Mouse (Mus musculus) stomach, postnatal 0 days (tissue): ENCODE data around the gene Dnaic1. TPM values are rescaled to one million over a fixed set of nuclear protein-coding genes. Genes with fewer than 3 reads are reported as not detected.
A peak's percentile ranks its signal among the peaks of the same experiment; 100 is the strongest.

Experiments used
- ATAC-seq: fragments of 200-750 bp; cut with Nextera tagmentation; 2 replicates; pipeline ENCODE4 v1.8.0; 2017; ENCODE audit not compliant: low FRiP score, low TSS enrichment
- DNase-seq: peaks from one replicate; pipeline ENCODE4 v3.0.0-alpha.2; 2016; ENCODE audit warnings: low spot score
- H3K27ac ChIP-seq: fragments of 300-500 bp; sonication (generic); replicated peaks from 2 replicates; pipeline ENCODE4 v1.5.1; 2014; ENCODE audit warnings: mild to moderate bottlenecking, control low read depth
- H3K27me3 ChIP-seq: fragments of 300-500 bp; sonication (generic); 2 replicates; pipeline ENCODE4 v1.6.1; 2014; ENCODE audit warnings: low read length; ENCODE audit not compliant: control insufficient read depth, insufficient read depth
- H3K36me3 ChIP-seq: fragments of 300-500 bp; sonication (generic); 2 replicates; pipeline ENCODE4 v1.6.1; 2014; ENCODE audit warnings: low read length, mixed read lengths; ENCODE audit not compliant: control insufficient read depth, insufficient read depth
- H3K4me1 ChIP-seq: fragments of 300-500 bp; sonication (generic); replicated peaks from 2 replicates; pipeline ENCODE4 v1.6.1; 2014; ENCODE audit warnings: antibody characterized with exemption; ENCODE audit not compliant: control insufficient read depth, insufficient read depth
- H3K4me2 ChIP-seq: fragments of 300-500 bp; sonication (generic); replicated peaks from 2 replicates; pipeline ENCODE4 v1.6.1; 2014; ENCODE audit warnings: low read depth, mild to moderate bottlenecking, control low read depth, moderate library complexity
- H3K4me3 ChIP-seq: fragments of 300-500 bp; sonication (generic); 2 replicates; pipeline ENCODE4 v1.5.1; 2014; ENCODE audit warnings: low read depth, low read length, control low read depth
- H3K9ac ChIP-seq: fragments of 300-500 bp; sonication (generic); 2 replicates; pipeline ENCODE4 v1.6.1; 2014; ENCODE audit warnings: mild to moderate bottlenecking, low read length, control low read depth, mixed read lengths
- H3K9me3 ChIP-seq: fragments of 300-500 bp; sonication (generic); 2 replicates; pipeline ENCODE4 v1.6.1; 2016; ENCODE audit warnings: low read length; ENCODE audit not compliant: control insufficient read depth
- CTCF ChIP-seq: IDR thresholded peaks from 2 replicates; pipeline ENCODE4 v1.5.1; 2016; ENCODE audit warnings: antibody characterized with exemption, low read depth, mild to moderate bottlenecking, moderate library complexity
- EP300 ChIP-seq: optimal IDR thresholded peaks from 2 replicates; pipeline ENCODE3; 2016; ENCODE audit warnings: antibody characterized with exemption
- WGBS: fragments of 180-500 bp; shearing (Covaris S2); extraction: QIAGEN DNeasy Blood & Tissue Kit; methylation state at CpG from one replicate; pipeline ENCODE4 v1.1.7; 2014; 5-methylcytosine and 5-hydroxymethylcytosine counted together
- polyA plus RNA-seq: library from polyadenylated mRNA; unstranded; fragments of >200 nt; fragmentation: Nextera tagmentation; extraction: Ambion mirVana; gene quantifications from 2 replicates; pipeline ENCODE4 v1.2.1, GENCODE M21; 2015

Dnaic1 gene
- polyA plus RNA-seq, 1 experiment from 2014 or later: 6.0 TPM

GRCm38 (mm10) chr4:41633001-41633400 lies 63.4 kb downstream of the Dnaic1 start:
- ATAC-seq: no peak
- Histone ChIP-seq H3K9ac (no peak overlapping the region), H3K27me3 (no peaks in the 10 kb centered on the region), H3K4me2 (no peak overlapping the region), H3K4me1 (peaks cover 8% of the 10 kb centered on the region; the same call in 1 of the 2 replicates), H3K27ac (no peak overlapping the region), H3K9me3 (no peaks in the 10 kb centered on the region), H3K36me3 (no peaks in the 10 kb centered on the region), H3K4me3 (no peak overlapping the region)
- 74% methylated on average over 9 of the region's 9 CpGs for WGBS
- DNase-seq: no peak
- TF ChIP-seq CTCF (no peak), EP300 (no peak)

- H3K9me3 ChIP-seq: no peaks in the 10 kb centered on the region
Measured at GRCm38 (mm10) chr4:41634631-41635030, 65.1 kb downstream of the Dnaic1 start.

GRCm38 (mm10) chr4:41635224-41635623 lies 65.6 kb downstream of the Dnaic1 start:
- H3K4me1 ChIP-seq: peaks cover 8% of the 10 kb centered on the region; the same call in 1 of the 2 replicates
- 74% methylated on average over 8 of the region's 8 CpGs for WGBS
- no peak overlapping the region for H3K27ac ChIP-seq
- ATAC-seq (no peak), DNase-seq (no peak)
- no peaks in the 10 kb centered on the region for H3K9me3 ChIP-seq
- H3K4me2 ChIP-seq: no peak overlapping the region
- TF ChIP-seq EP300 (no peak), CTCF (peak; percentile 41; the same call in 1 of the 2 replicates)
- H3K4me3 ChIP-seq: no peak overlapping the region
- no peaks in the 10 kb centered on the region for H3K36me3 ChIP-seq
- no peaks in the 10 kb centered on the region for H3K27me3 ChIP-seq
- no peak overlapping the region for H3K9ac ChIP-seq

More at GRCm38 (mm10) chr4:41634631-41635030, 65.1 kb downstream of the Dnaic1 start:
- no peak overlapping the region for H3K27ac ChIP-seq
- H3K36me3 ChIP-seq: no peaks in the 10 kb centered on the region
- no peak overlapping the region for H3K4me2 ChIP-seq
- H3K9ac ChIP-seq: no peak overlapping the region
- DNase-seq: no peak
- no peak for TF ChIP-seq EP300
- TF ChIP-seq CTCF: no peak
- H3K27me3 ChIP-seq: no peaks in the 10 kb centered on the region
- H3K4me3 ChIP-seq: no peak overlapping the region
- WGBS: 92% methylated on average over 8 of the region's 8 CpGs
- ATAC-seq: no peak
- peaks cover 8% of the 10 kb centered on the region; the same call in 1 of the 2 replicates for H3K4me1 ChIP-seq

- H3K4me3 ChIP-seq: no peak overlapping the region
- H3K27me3 ChIP-seq: no peaks in the 10 kb centered on the region
- H3K4me2 ChIP-seq: no peak overlapping the region
- H3K27ac ChIP-seq: no peak overlapping the region
- no peaks in the 10 kb centered on the region for H3K36me3 ChIP-seq
- no peak for ATAC-seq
- no peak for DNase-seq
- H3K4me1 ChIP-seq: peaks cover 8% of the 10 kb centered on the region; the same call in 1 of the 2 replicates
- no peaks in the 10 kb centered on the region for H3K9me3 ChIP-seq
- H3K9ac ChIP-seq: no peak overlapping the region
- TF ChIP-seq CTCF: no peak
- TF ChIP-seq EP300: no peak
- WGBS: 67% methylated on average over 2 of the region's 2 CpGs
Measured at GRCm38 (mm10) chr4:41635906-41636305, 66.3 kb downstream of the Dnaic1 start.

GRCm38 (mm10) chr4:41636366-41636765 lies 66.8 kb downstream of the Dnaic1 start:
- Histone ChIP-seq H3K9me3 (no peaks in the 10 kb centered on the region), H3K4me2 (no peak overlapping the region), H3K9ac (no peak overlapping the region), H3K27ac (no peak overlapping the region; the same call in 1 of the 2 replicates), H3K4me3 (no peak overlapping the region), H3K27me3 (no peaks in the 10 kb centered on the region), H3K4me1 (peaks cover 4% of the 10 kb centered on the region; the same call in 1 of the 2 replicates), H3K36me3 (no peaks in the 10 kb centered on the region)
- TF ChIP-seq CTCF: no peak
- no peak for TF ChIP-seq EP300
- DNase-seq (no peak), ATAC-seq (no peak)
- WGBS: 38% methylated on average over 7 of the region's 7 CpGs

GRCm38 (mm10) chr4:41636882-41637635 lies 67.5 kb downstream of the Dnaic1 start:
- no peak overlapping the region for H3K4me3 ChIP-seq
- ATAC-seq (no peak), DNase-seq (no peak)
- no peak for TF ChIP-seq CTCF
- TF ChIP-seq EP300: no peak
- no peak overlapping the region; the same call in 1 of the 2 replicates for H3K27ac ChIP-seq
- no peaks in the 10 kb centered on the region for H3K9me3 ChIP-seq
- peaks cover 1% of the 10 kb centered on the region; the same call in 1 of the 2 replicates for H3K4me1 ChIP-seq
- no peak overlapping the region for H3K4me2 ChIP-seq
- H3K9ac ChIP-seq: no peak overlapping the region
- WGBS: 70% methylated on average over 10 of the region's 10 CpGs
- H3K36me3 ChIP-seq: no peaks in the 10 kb centered on the region
- no peaks in the 10 kb centered on the region for H3K27me3 ChIP-seq
